Mouse (Mus musculus) megakaryocyte progenitor cell, adult 5-6 weeks (primary cell): Measurements from ENCODE around the gene Psmb3. TPM values are rescaled to one million over a fixed set of nuclear protein-coding genes. Genes with fewer than 3 reads are reported as not detected.
"Not testable (repeated sequence)": the region's sequence is repeated elsewhere in the genome, so short reads cannot be mapped to it uniquely, and the experiment has no call there.

ENCODE experiments used
- ATAC-seq: replicated peaks from 2 replicates; pipeline ENCODE4 v1.8.0; 2016; ENCODE audit warnings: mild to moderate bottlenecking, moderate TSS enrichment, inconsistent platforms; ENCODE audit not compliant: poor library complexity
- total RNA-seq, 2 experiments: library from RNA; stranded (forward) in 1 of 2; stranded (reverse) in 1 of 2; fragments of 157-497, 149-512 nt in 1 of 2; fragments of 200-1000 nt in 1 of 2; gene quantifications; 2 replicates each; pipeline versions ENCODE4 v1.2.3 to v1.2.4; 2015 to 2017

Psmb3 gene
- total RNA-seq, 2 experiments from 2014 or later: 126 to 185 TPM

GRCm38 (mm10) chr11:97694921-97695711 lies 8.1 kb upstream of the Psmb3 start:
- ATAC-seq: no peak

GRCm38 (mm10) chr11:97695712-97696401 lies 7.3 kb upstream of the Psmb3 start:
- ATAC-seq: no peak

GRCm38 (mm10) chr11:97696669-97697068 lies 6.5 kb upstream of the Psmb3 start:
- ATAC-seq: no peak

DNA sequence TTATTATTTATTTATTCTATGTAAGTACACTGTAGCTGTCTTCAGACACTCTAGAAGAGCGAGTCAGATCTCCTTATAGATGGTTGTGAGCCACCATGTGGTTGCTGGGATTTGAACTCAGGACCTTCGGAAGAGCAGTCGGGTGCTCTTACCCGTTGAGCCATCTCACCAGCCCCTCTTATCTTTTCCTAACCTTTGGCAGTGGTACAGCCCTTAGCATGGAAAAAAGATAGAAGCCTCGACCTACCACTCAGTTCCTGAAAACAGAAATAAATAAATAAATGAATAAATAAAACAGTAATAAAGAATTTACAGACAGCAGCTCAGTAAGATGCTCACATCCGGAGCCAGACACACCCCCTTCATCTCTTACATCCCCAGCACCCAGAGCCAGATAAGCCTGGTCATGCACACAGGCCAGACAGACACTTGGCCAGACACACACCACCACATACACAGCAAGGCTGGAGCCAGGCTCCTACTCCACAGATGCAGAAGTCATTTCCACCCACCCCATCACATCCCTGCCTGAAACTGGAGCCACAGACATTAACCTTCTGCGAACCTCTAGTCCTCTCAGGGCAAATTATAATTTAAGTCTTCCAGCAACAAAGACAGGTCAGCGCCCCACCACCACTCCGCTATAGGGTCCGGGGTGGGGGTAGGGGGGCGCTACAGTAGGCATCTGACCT lies 5.9 kb upstream of the Psmb3 start:
- ATAC-seq: no peak

DNA sequence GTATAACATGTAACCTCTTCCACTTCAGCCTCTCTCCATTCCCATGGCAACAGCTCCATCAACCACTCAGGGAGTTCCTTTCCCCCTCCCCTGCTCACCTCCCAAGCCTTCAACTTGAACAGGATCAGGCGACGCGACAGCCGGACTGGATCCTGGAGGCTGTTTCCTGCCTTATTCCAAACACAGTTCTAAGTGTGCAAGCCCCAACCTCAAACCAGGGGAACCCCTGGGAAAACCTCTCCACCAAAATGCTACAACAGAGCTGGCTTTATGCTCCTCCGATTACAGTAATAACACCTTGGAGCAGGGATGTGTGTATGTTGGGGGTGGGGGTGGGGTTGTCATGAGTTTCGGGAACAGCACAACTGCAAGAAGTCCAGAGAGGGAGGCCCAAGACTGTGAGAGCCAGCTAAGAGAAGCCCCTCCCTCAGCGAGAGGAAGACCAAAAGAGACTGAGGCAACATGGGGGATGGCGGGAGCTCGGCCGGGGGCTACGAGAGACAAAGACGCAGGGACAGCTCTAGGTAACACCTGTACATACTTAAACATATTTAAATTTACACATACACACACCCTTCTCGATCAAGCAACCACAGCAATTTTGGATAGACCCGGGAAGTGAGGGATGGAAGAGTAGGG lies 5.2 kb upstream of the Psmb3 start:
- ATAC-seq: no peak

- no peak for ATAC-seq
These were observed 4.2 kb upstream of the Psmb3 start for GRCm38 (mm10) chr11:97698741-97699611.

GRCm38 (mm10) chr11:97699626-97700002 lies 3.6 kb upstream of the Psmb3 start:
- ATAC-seq: no peak

- peak; percentile 2; the same call in 1 of the 2 replicates for ATAC-seq
These were observed 3.0 kb upstream of the Psmb3 start, which contains the start of gene Pcgf2 for GRCm38 (mm10) chr11:97700003-97700745. Gene Pcgf2, minus strand, starts transcription at chr11:97700497.

DNA sequence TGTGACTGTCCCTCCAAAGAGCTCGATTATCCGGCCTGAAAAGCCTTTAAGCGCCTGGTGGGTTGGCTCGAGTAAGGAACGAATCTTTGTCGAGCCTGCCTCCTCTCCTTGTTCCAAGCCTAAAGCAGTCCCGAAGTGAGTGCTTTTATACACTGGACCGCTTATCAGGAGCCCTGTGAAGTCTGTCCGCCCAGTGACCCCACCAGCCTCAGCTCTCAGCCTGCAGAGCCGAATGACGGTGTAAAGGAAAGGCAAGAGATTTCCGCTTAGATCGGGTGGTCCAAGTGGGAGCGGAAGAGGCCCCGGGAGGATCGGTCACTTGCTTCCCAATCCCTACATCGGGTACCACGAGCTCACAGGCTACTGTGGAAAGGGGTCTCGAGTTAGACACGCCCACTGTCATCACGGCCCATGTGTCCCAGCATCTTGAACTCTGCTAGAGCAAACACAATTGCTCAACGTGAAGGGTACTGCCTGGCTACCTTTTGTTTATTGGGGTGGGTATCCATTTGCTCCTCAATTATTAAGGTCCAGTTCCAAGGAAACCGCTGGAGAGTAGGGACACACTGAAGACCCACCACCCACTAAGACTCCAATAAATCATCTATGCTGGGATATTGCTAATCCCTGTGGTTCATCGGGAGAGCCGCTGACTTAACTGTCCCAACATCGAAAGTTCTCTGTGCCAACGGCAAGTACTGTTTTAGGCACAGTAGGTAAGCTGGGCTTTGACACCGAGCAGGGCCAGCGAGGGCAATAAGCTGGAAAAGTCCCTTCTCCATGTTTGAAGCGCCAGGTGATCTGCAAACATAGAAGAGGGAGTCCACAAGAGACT lies 2.2 kb upstream of the Psmb3 start:
- ATAC-seq: no peak

- no peak for ATAC-seq
These were observed 1.4 kb upstream of the Psmb3 start for GRCm38 (mm10) chr11:97701581-97702392.

- ATAC-seq: peak; percentile 51
These were observed 830 bp upstream of the Psmb3 start for GRCm38 (mm10) chr11:97702393-97702745.

- not testable (repeated sequence) for ATAC-seq
These were observed 6.9 kb downstream of the Psmb3 start for GRCm38 (mm10) chr11:97710067-97710466.

DNA sequence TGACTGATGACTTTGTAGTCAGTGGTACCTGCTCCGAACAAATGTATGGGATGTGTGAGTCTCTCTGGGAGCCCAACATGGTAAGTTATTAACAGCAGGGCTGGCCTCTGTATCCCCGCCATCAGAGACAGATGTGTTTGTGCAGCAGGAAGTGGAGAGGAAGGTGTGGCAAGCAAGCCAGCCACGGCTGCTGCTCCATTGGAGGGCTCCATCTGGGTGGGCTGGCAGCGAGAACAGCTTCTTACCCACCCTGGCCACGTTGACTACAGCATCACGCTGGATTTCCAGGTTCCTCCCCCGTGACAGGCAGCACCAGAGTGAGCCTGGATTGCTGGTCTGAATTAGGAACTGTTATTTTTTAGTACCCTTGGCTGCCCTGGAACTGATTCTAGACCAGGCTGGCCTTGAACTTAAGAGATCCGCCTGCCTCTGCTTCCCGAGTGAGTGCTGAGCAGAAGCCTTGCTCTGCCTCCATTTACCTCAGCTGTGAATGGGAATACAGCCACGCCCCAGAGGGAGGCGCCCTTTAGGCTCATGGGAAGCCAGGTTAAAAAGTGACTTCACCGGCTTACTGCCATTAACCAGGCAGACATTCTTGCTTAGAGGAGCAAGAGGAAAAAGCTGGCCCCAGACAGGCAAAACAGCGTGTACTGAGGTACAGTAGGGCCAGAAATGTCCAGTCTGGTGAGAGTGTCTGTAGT lies 8.2 kb downstream of the Psmb3 start:
- ATAC-seq: no peak

GRCm38 (mm10) chr11:97712286-97712685 lies 9.1 kb downstream of the Psmb3 start:
- ATAC-seq: no peak

DNA sequence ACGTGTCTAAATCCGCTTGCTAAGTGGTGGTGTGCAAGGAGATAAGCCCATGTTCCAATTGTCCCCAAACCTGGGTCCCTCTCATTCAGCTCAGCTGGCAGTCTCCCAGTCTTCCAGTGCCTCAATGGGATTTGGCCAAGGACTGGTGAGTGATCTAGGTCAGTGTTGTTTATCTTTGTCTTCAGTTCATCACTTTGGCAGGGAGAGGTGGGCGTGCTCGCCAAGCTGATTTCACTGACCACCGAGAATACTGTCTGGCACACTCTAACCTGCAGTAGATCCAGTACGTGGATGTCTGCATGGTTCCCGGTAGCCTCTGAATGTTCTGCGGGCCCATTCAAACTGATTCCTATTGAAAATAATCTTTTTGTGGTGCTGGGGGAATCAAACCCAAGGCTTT lies 10.7 kb downstream of the Psmb3 start:
- ATAC-seq: no peak

DNA sequence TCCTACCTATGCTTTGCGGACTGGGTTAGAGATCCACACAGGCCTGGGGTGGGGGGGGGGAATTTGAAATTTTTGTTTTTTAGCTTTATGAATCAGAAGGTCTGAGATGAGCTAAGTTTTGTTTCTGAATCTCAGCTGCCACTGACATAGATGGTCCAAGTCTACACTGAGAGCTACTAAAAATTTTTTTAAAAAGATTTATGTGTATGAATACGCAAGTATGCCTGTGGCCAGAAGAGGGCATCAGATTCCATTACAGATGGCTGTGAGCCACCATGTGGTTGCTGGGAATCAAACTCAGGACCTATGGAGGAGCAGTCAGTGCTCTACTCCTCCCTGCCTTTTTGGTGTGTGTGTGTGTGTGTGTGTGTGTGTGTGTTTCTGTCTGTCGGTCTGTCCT lies 11.2 kb downstream of the Psmb3 start:
- no peak for ATAC-seq
